Mouse (Mus musculus) embryonic stem cell, embryonic (primary cell): Measurements from ENCODE around the gene Fam102a.

Experiments used
- CTCF ChIA-PET, 4 experiments: fragments of 300-600 bp in 2 of 4; fragments of 350-600 bp in 2 of 4; sonication (Branson Sonifier 250); formaldehyde crosslinking; loops; one replicate each; lab custom pipeline; 2022; ENCODE audit warnings: inconsistent platforms in 2 of 4; lab: Charles Lee
- POLR2A ChIA-PET, 4 experiments: fragments of 300-600 bp in 2 of 4; fragments of 350-600 bp in 2 of 4; sonication (Branson Sonifier 250); formaldehyde crosslinking; loops; one replicate each; lab custom pipeline; 2022; ENCODE audit warnings: antibody characterized with exemption in 4 of 4, inconsistent platforms in 1 of 4; lab: Charles Lee

Gene Fam102a

GRCm38 (mm10) chr2:32597248-32597647 lies 62.1 kb downstream of the Fam102a start:
- CTCF ChIA-PET, result no interaction called here
- POLR2A ChIA-PET, result no interaction called here

GRCm38 (mm10) chr2:32597699-32598098 lies 62.6 kb downstream of the Fam102a start:
- CTCF ChIA-PET, result interaction anchor here in 3 of 4 experiments (0.6 to 1.9 kb wide), 5 partner anchors 9 to 331 kb away, joined by 3 to 8 read pairs (median 4); partner anchors contain the start of gene St6galnac4 (in 1 of the 3)

GRCm38 (mm10) chr2:32598506-32598905 lies 63.4 kb downstream of the Fam102a start:
- POLR2A ChIA-PET, result interaction anchor here in 1 of 4 experiments (1.2 kb wide), 1 partner anchor 117 kb away, joined by 4 read pairs; no protein-coding TSS in a partner anchor
- CTCF ChIA-PET, result interaction anchor here in 3 of 4 experiments (0.7 to 1.9 kb wide), 5 partner anchors 9 to 330 kb away, joined by 3 to 8 read pairs (median 3); partner anchors contain the start of gene St6galnac4 (in 1 of the 3)

More at GRCm38 (mm10) chr2:32597699-32598098, 62.6 kb downstream of the Fam102a start:
- POLR2A ChIA-PET, result interaction anchor here in 2 of 4 experiments (0.6 to 1.2 kb wide), 2 partner anchors 117 to 130 kb away, joined by 3 to 4 read pairs; no protein-coding TSS in a partner anchor

GRCm38 (mm10) chr2:32599409-32599808 lies 64.3 kb downstream of the Fam102a start, which contains the start of gene St6galnac6:
Gene St6galnac6 (plus strand): TSS chr2:32599709.
- POLR2A ChIA-PET, result interaction anchor here in 2 of 4 experiments (0.6 to 1.5 kb wide), 2 partner anchors 29 to 139 kb away, joined by 4 read pairs; partner anchors contain the start of gene Dpm2 (in 1 of the 2)
- CTCF ChIA-PET, result interaction anchor here in 2 of 4 experiments (0.6 to 1.9 kb wide), 3 partner anchors 8 to 121 kb away, joined by 3 to 10 read pairs (median 8); no protein-coding TSS in a partner anchor

- POLR2A ChIA-PET, result interaction anchor here in 3 of 4 experiments (0.6 to 1.4 kb wide), 10 partner anchors 9 to 105 kb away, joined by 3 to 4 read pairs (median 3); partner anchors contain the start of genes Dpm2 (in 1 of the 3) and Eng (in 1 of the 3)
These were observed 66.4 kb downstream of the Fam102a start for GRCm38 (mm10) chr2:32601417-32602065.

GRCm38 (mm10) chr2:32602600-32603054 lies 67.5 kb downstream of the Fam102a start:
- ChIA-PET CTCF (interaction anchor here (0.6 to 5.1 kb wide), 18 partner anchors 9 to 198 kb away, joined by 3 to 32 read pairs (median 4); partner anchors contain the start of genes Pip5kl1 (in 2 of the 4), St6galnac4 (in 2 of the 4) and 9430097D07Rik (in 1 of the 4)), POLR2A (interaction anchor here in 2 of 4 experiments (0.6 to 1.5 kb wide), 7 partner anchors 19 to 255 kb away, joined by 3 to 6 read pairs (median 3); partner anchors contain the start of gene Eng (in 1 of the 2))

More at GRCm38 (mm10) chr2:32601417-32602065, 66.4 kb downstream of the Fam102a start:
- CTCF ChIA-PET, result interaction anchor here (0.5 to 5.1 kb wide), 25 partner anchors 11 to 504 kb away, joined by 3 to 32 read pairs (median 4); partner anchors contain the start of genes 9430097D07Rik (in 3 of the 4), Pip5kl1 (in 2 of the 4), St6galnac4 (in 2 of the 4) and Slc25a25 (in 1 of the 4)

GRCm38 (mm10) chr2:32604631-32605030 lies 69.5 kb downstream of the Fam102a start:
- CTCF ChIA-PET, result interaction anchor here in 2 of 4 experiments (0.5 to 5.1 kb wide), 8 partner anchors 18 to 253 kb away, joined by 3 to 32 read pairs (median 6); partner anchors contain the start of gene St6galnac4 (in 2 of the 2)
- POLR2A ChIA-PET, result interaction anchor here in 2 of 4 experiments (0.7 to 2.9 kb wide), 6 partner anchors 17 to 411 kb away, joined by 3 to 7 read pairs (median 3); partner anchors contain the start of genes Dpm2 (in 1 of the 2) and St6galnac4 (in 1 of the 2)

GRCm38 (mm10) chr2:32606161-32607142 lies 71.3 kb downstream of the Fam102a start:
- ChIA-PET POLR2A (interaction anchor here (0.6 to 4.8 kb wide), 35 partner anchors 9 to 457 kb away, joined by 3 to 33 read pairs (median 4); partner anchors contain the start of genes St6galnac4 (in 3 of the 4), Dpm2 (in 1 of the 4), Fam102a (in 1 of the 4) and Lrsam1 (in 1 of the 4)), CTCF (interaction anchor here (0.5 to 2.9 kb wide), 44 partner anchors 8 to 874 kb away, joined by 3 to 17 read pairs (median 4); partner anchors contain the start of genes St6galnac4 (in 2 of the 4), Dpm2 (in 1 of the 4), Pip5kl1 (in 1 of the 4) and Tor2a (in 1 of the 4))

- CTCF ChIA-PET, result interaction anchor here (0.6 to 2.9 kb wide), 30 partner anchors 8 to 321 kb away, joined by 3 to 17 read pairs (median 4); partner anchors contain the start of genes St6galnac4 (in 2 of the 4), 9430097D07Rik (in 1 of the 4), Dpm2 (in 1 of the 4) and Tor2a (in 1 of the 4)
- POLR2A ChIA-PET, result interaction anchor here (0.6 to 4.8 kb wide), 41 partner anchors 8 to 458 kb away, joined by 3 to 33 read pairs (median 4); partner anchors contain the start of genes St6galnac4 (in 3 of the 4), Lrsam1 (in 2 of the 4), Rpl12 (in 2 of the 4) and Eng (in 1 of the 4)
These were observed 72.3 kb downstream of the Fam102a start for GRCm38 (mm10) chr2:32607262-32607947.

- ChIA-PET CTCF (interaction anchor here in 3 of 4 experiments (0.6 to 2.9 kb wide), 27 partner anchors 7 to 353 kb away, joined by 3 to 17 read pairs (median 5); partner anchors contain the start of genes 9430097D07Rik (in 1 of the 3), Lrsam1 (in 1 of the 3), Pip5kl1 (in 1 of the 3) and Rpl12 (in 1 of the 3)), POLR2A (interaction anchor here in 3 of 4 experiments (0.6 to 4.8 kb wide), 47 partner anchors 9 to 1830 kb away, joined by 3 to 33 read pairs (median 4); partner anchors contain the start of genes Lrsam1 (in 3 of the 3), Rpl12 (in 3 of the 3), Eng (in 2 of the 3) and 1110008P14Rik (in 1 of the 3))
These were observed 73.1 kb downstream of the Fam102a start for GRCm38 (mm10) chr2:32608141-32608777.

GRCm38 (mm10) chr2:32608778-32609435 lies 73.8 kb downstream of the Fam102a start:
- ChIA-PET POLR2A (interaction anchor here (0.6 to 4.8 kb wide), 46 partner anchors 8 to 1831 kb away, joined by 3 to 33 read pairs (median 4); partner anchors contain the start of genes Lrsam1 (in 3 of the 4), Rpl12 (in 3 of the 4), Eng (in 2 of the 4) and 1110008P14Rik (in 1 of the 4)), CTCF (interaction anchor here in 3 of 4 experiments (0.5 to 2.9 kb wide), 25 partner anchors 10 to 353 kb away, joined by 3 to 17 read pairs (median 4); partner anchors contain the start of genes 9430097D07Rik (in 1 of the 3), Lrsam1 (in 1 of the 3), Pip5kl1 (in 1 of the 3) and Rpl12 (in 1 of the 3))

- CTCF ChIA-PET, result interaction anchor here in 3 of 4 experiments (0.8 to 1.9 kb wide), 12 partner anchors 23 to 298 kb away, joined by 3 to 6 read pairs (median 4); partner anchors contain the start of genes Dpm2 (in 1 of the 3) and Eng (in 1 of the 3)
- POLR2A ChIA-PET, result interaction anchor here in 2 of 4 experiments (0.6 to 4.8 kb wide), 14 partner anchors 8 to 117 kb away, joined by 3 to 22 read pairs (median 3); partner anchors contain the start of genes 9430097D07Rik (in 1 of the 2), Fpgs (in 1 of the 2) and Pip5kl1 (in 1 of the 2)
These were observed 75.6 kb downstream of the Fam102a start for GRCm38 (mm10) chr2:32610610-32611229.

- ChIA-PET POLR2A (interaction anchor here in 3 of 4 experiments (0.5 to 3.5 kb wide), 30 partner anchors 9 to 349 kb away, joined by 3 to 29 read pairs (median 3); partner anchors contain the start of genes Dpm2 (in 1 of the 3), Lrsam1 (in 1 of the 3), Rpl12 (in 1 of the 3) and St6galnac4 (in 1 of the 3)), CTCF (interaction anchor here (0.5 to 1.5 kb wide), 32 partner anchors 9 to 396 kb away, joined by 3 to 14 read pairs (median 4); partner anchors contain the start of genes Dpm2 (in 1 of the 4) and Pip5kl1 (in 1 of the 4))
These were observed 77.1 kb downstream of the Fam102a start for GRCm38 (mm10) chr2:32612274-32612673.
